Mouse (Mus musculus) intestine, embryonic 14.5 days (tissue): Measurements from ENCODE around the gene Dmgdh. TPM values are rescaled to one million over a fixed set of nuclear protein-coding genes. Genes with fewer than 3 reads are reported as not detected.

ENCODE experiments used
- ATAC-seq: fragments of 200-750 bp; cut with Nextera tagmentation; replicated peaks from 2 replicates; pipeline ENCODE4 v1.8.0; 2017; ENCODE audit warnings: low read depth, moderate number of reproducible peaks, moderate TSS enrichment, moderate library complexity; ENCODE audit not compliant: low FRiP score, low TSS enrichment
- DNase-seq: peaks from one replicate; pipeline ENCODE4 v3.0.0-alpha.2; 2018; ENCODE audit warnings: low spot score
- H3K27ac ChIP-seq: fragments of 300-500 bp; sonication (generic); 2 replicates; pipeline ENCODE4 v1.5.1; 2014; ENCODE audit warnings: low read depth, mild to moderate bottlenecking, control low read depth
- H3K27me3 ChIP-seq: fragments of 300-500 bp; sonication (generic); replicated peaks from 2 replicates; pipeline ENCODE4 v1.6.1; 2014; ENCODE audit warnings: low read length, control low read depth; ENCODE audit not compliant: control insufficient read depth, insufficient read depth
- H3K36me3 ChIP-seq: fragments of 300-500 bp; sonication (generic); 2 replicates; pipeline ENCODE4 v1.6.1; 2014; ENCODE audit warnings: low read length, control low read depth; ENCODE audit not compliant: control insufficient read depth, insufficient read depth
- H3K4me1 ChIP-seq: fragments of 300-500 bp; sonication (generic); replicated peaks from 2 replicates; pipeline ENCODE4 v1.6.1; 2014; ENCODE audit warnings: low read length, control low read depth, mixed read lengths; ENCODE audit not compliant: control insufficient read depth, insufficient read depth
- H3K4me2 ChIP-seq: fragments of 300-500 bp; sonication (generic); 2 replicates; pipeline ENCODE4 v1.6.1; 2014; ENCODE audit warnings: low read length
- H3K4me3 ChIP-seq: fragments of 300-500 bp; sonication (generic); 2 replicates; pipeline ENCODE4 v1.5.1; 2014; ENCODE audit warnings: low read depth, low read length, control low read depth, mixed read lengths
- H3K9ac ChIP-seq: fragments of 300-500 bp; sonication (generic); 2 replicates; pipeline ENCODE4 v1.6.1; 2014; ENCODE audit warnings: mild to moderate bottlenecking, low read length
- H3K9me3 ChIP-seq: fragments of 300-500 bp; sonication (generic); 2 replicates; pipeline ENCODE4 v1.6.1; 2016; ENCODE audit warnings: low read length, control low read depth; ENCODE audit not compliant: control insufficient read depth
- WGBS: fragments of 180-500 bp; shearing (Covaris S2); extraction: QIAGEN DNeasy Blood & Tissue Kit; methylation state at CpG from one replicate; pipeline ENCODE4 v1.1.7; 2014; 5-methylcytosine and 5-hydroxymethylcytosine counted together
- microRNA-seq: library from miRNA; unstranded; fragments of <30 nt; microRNA quantifications from one replicate; pipeline ENCODE4, GENCODE M21; 2016
- polyA plus RNA-seq: library from polyadenylated mRNA; unstranded; fragments of >200 nt; fragmentation: Nextera tagmentation; extraction: Ambion mirVana; gene quantifications from 2 replicates; pipeline ENCODE4 v1.2.1, GENCODE M21; 2014

Gene Dmgdh
- polyA plus RNA-seq, 1 experiment from 2014 or later, result 0.11 TPM

DNA sequence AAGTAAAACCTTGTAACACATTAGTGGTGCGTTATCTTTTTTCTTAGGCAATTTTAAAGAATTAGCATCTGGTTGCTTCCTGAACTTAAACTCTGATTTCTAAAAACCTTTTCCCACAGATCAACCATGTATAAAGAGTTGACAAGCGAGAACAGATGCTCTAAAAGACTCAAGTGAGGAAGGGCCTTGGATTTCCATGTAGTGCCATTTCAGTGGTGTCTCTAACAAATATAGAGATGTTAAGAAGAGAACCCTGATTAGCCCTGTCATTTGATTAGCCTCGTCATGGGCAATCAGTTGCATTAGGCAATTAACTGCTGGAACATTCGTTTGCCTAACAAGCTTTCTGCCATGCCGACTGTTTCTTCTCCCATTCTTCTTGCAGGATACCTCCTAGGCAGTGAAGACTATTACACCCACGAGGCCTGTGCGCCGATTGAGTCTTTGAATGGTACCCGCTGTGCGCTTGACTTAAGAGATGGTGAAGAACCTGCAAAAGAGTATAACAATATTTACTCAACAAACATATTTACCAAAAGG is 119.5 kb downstream of the Dmgdh start:
- ATAC-seq (no peak), DNase-seq (no peak)
- H3K4me3 ChIP-seq, result no peak overlapping the region
- no peaks in the 10 kb centered on the region for H3K36me3 ChIP-seq
- no peak overlapping the region for H3K4me2 ChIP-seq
- H3K27ac ChIP-seq, result no peak overlapping the region
- H3K4me1 ChIP-seq, result no peaks in the 10 kb centered on the region; the same call in 1 of the 2 replicates
- no peaks in the 10 kb centered on the region for H3K9me3 ChIP-seq
- H3K9ac ChIP-seq, result no peak overlapping the region
- 83% methylated on average over 10 of the region's 10 CpGs for WGBS
- no peaks in the 10 kb centered on the region for H3K27me3 ChIP-seq

DNA sequence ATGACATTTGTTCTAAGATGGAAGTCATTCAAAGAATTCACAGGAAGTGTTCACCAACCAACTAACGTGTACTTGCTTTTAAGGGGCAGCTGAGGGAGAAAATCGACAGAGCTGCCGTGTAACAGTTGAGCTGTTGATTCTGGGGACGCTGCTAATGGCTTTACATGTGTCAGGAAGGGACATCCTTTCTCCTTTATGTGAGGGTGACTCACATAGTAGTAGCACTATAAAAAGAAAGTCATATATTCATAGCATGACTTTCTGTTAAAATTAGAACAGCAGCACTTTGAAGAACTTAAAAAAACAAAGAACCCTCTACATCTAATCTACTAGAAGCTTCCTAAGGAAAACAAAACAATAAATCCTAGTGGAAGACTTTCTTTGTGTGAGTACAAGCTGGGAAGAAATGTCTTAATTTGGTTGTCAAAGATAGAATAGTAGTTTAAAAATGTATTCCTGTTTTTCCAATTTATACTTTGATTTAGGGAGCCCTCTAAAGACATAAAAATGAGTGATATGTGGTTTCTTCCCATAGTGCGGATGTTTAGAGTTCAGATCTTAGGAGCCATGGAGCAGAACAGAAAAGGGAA is 122.9 kb downstream of the Dmgdh start:
- Histone ChIP-seq H3K4me2 (no peak overlapping the region), H3K36me3 (no peaks in the 10 kb centered on the region), H3K9me3 (no peaks in the 10 kb centered on the region), H3K4me3 (no peak overlapping the region), H3K27me3 (no peaks in the 10 kb centered on the region), H3K4me1 (no peaks in the 10 kb centered on the region; the same call in 1 of the 2 replicates), H3K27ac (no peak overlapping the region), H3K9ac (no peak overlapping the region)
- DNase-seq (no peak), ATAC-seq (no peak)
- 64% methylated on average over 5 of the region's 5 CpGs for WGBS

Small RNA genes lying within 50 kb of the gene (microRNA-seq; reads per million reads assigned to microRNA genes)
- not detected for gene Mir5624

Other genes starting within 250 kb of the Dmgdh start
- 5.5 and 6.1 TPM in 2 replicates for gene Jmy, start 174.6 kb upstream of the Dmgdh start, polyA plus RNA-seq
- gene Bhmt, start 36.5 kb upstream of the Dmgdh start, polyA plus RNA-seq, result not detected in 2 replicates
- gene Bhmt2, start 131 bp upstream of the Dmgdh start, polyA plus RNA-seq, result 0.07 TPM in 1 of 2 replicates, not detected in the other
- gene Arsb, start 97.2 kb downstream of the Dmgdh start, polyA plus RNA-seq, result 14.2 and 14.3 TPM in 2 replicates